Mouse (Mus musculus) ES-E14 (cell line): ENCODE measurements around the gene Ewsr1.

Experiments
- CHD2 ChIP-seq: IDR thresholded peaks from 2 replicates; pipeline ENCODE4 v1.6.1; 2014; ENCODE audit warnings: mild to moderate bottlenecking, low read depth, low read length, inconsistent platforms
- MAFK ChIP-seq: IDR thresholded peaks from 2 replicates; pipeline ENCODE4 v1.6.1; 2014; ENCODE audit warnings: mild to moderate bottlenecking, low read depth, low read length, inconsistent platforms; ENCODE audit not compliant: insufficient read depth
- ZC3H11A ChIP-seq: IDR thresholded peaks from 2 replicates; pipeline ENCODE4 v1.6.1; 2012; ENCODE audit warnings: low read depth, mild to moderate bottlenecking, inconsistent platforms, low read length, borderline replicate concordance
- ZNF384 ChIP-seq: IDR thresholded peaks from 2 replicates; pipeline ENCODE4 v1.6.1; 2012; ENCODE audit warnings: low read depth, low read length, inconsistent platforms

- TF ChIP-seq CHD2 (no peak), ZC3H11A (no peak), ZNF384 (no peak), MAFK (no peak)
Observed at GRCm38 (mm10) chr11:5059230-5059629, 39.8 kb downstream of the Ewsr1 start.
